Mouse (Mus musculus) gastrocnemius, adult 18-20 months (tissue): ENCODE measurements around the gene Tbc1d17. TPM values are rescaled to one million over a fixed set of nuclear protein-coding genes. Genes with fewer than 3 reads are reported as not detected.

Experiments
- DNase-seq: peaks from one replicate; pipeline ENCODE4 v3.0.0; 2021; ENCODE audit warnings: low spot score
- total RNA-seq, 2 experiments: library from RNA; stranded (reverse); gene quantifications; 2 replicates each; pipeline ENCODE4 v1.2.3; 2021

Tbc1d17 gene
- total RNA-seq, 2 experiments from 2014 or later, result 46.8 to 61.0 TPM

- DNase-seq, result peak; percentile 93
Measured at GRCm38 (mm10) chr7:44869697-44870528, 21.0 kb upstream of the Tbc1d17 start, which contains the start of gene Ptov1. Ptov1 (minus strand) TSS chr7:44869788.

DNA sequence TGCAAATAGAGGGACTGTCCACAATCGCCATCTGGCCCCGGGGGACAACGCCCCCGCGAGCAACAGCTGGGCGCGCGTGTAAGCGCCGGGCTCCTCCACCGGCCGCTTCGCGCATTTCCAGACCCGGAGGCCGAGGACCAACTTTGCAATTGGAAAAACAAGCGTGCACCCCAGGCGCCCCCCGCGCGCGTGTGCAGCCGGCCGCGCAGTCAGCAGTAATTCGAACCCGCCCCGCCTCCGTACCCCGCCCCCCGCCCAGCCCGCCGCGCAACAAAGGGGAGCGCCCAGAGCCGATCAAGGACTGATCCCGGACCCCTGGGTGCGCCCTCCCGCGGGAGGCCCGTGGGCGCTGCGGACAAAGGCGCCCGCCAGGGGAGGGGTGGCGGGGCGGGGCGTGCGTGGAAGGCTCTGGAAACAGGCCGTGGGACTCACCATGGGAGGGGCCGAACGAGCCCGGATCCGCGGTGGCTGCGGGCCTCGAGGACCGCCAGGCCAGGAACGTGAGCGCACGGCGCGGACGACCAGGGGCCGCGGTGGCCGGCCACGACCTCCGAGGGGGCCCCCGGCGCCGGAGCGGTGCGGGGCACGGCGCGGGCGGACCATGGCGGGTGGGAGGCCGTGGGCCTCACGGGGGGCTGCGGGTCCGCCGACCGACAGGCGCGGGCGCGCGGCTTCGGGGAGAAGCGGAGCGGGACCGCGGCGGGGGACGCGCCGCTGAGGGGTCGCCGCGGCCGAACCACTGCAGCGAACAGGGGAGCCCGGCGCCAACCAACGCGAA lies 20.2 kb upstream of the Tbc1d17 start:
- DNase-seq, result peak; percentile 71

GRCm38 (mm10) chr7:44868465-44868864 lies 19.6 kb upstream of the Tbc1d17 start:
- no peak for DNase-seq

DNA sequence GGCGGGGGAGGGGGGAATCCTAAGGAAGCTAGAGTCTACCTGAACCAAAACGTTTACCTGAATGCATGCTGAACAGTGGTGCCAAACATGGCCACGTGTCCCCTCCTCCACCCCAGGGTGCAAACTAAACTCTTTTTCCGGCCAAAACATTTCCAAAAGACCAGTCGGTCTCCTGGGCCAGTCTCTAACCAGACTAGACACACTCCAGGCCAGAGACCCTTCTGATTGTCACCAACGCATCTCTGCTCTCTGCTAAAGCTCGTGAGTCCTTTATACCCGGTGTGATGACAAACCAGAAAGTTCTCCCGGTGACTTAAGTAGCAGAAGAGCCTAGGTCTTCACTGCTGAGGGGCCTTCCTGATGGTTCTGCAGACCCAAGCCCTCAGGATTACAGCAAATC lies 18.9 kb upstream of the Tbc1d17 start:
- DNase-seq, result no peak

DNA sequence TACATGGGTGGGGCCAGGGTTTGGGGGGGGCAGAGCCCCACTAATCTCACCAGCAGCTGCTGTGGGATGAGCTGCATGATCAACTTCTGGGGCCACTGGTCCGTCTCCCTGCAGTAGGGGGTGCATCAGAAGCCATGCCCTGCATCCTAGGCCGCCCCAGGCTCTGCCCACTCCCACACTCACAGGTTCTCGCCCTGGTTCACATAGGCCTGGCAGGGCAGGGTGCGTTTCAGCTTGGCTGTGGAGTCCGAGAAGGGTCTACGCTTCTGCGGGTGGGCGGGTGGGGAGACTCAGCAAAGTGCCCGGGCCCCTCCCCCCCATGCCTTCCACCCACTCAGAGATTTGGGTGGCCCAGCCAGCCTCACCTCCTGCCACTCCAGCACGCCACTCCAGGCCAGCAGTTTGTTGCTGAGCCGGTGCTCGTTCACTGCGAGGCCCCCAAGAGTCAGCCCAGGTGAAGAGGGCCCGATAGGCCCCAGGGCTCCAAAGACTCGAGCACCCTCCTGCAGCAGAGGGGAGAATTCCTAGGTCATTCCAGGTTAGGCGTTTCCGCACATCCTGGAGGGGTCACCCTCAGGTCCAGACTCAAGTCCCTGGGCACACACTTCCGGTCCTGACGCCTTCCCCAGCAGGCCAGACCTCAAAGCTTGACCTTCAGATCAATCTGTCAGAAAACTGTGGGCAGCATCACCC lies 18.3 kb upstream of the Tbc1d17 start:
- no peak for DNase-seq

- peak; percentile 76 for DNase-seq
Measured at GRCm38 (mm10) chr7:44866276-44867009, 17.6 kb upstream of the Tbc1d17 start.

GRCm38 (mm10) chr7:44864595-44865542 lies 16.0 kb upstream of the Tbc1d17 start:
- DNase-seq, result no peak

GRCm38 (mm10) chr7:44863982-44864494 lies 15.2 kb upstream of the Tbc1d17 start:
- DNase-seq, result no peak

GRCm38 (mm10) chr7:44863210-44863609 lies 14.3 kb upstream of the Tbc1d17 start:
- DNase-seq, result no peak

GRCm38 (mm10) chr7:44862434-44862833 lies 13.6 kb upstream of the Tbc1d17 start:
- no peak for DNase-seq

DNA sequence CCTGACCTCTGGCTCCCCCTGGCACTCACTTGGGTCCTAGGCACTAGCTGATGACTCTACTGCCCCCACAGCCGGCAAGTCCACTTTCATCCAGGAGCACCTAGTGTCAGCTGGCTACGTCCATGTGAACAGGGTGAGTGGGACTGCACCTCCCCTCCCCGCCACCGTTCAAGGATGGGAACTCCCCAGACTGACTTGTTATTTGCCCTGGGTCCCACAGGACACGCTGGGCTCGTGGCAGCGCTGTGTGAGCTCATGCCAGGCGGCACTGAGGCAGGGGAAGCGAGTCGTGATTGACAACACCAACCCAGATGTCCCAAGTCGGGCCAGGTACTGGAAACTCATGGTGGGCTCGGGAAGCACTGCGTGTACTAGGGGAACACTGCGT lies 12.5 kb upstream of the Tbc1d17 start:
- DNase-seq, result no peak

DNA sequence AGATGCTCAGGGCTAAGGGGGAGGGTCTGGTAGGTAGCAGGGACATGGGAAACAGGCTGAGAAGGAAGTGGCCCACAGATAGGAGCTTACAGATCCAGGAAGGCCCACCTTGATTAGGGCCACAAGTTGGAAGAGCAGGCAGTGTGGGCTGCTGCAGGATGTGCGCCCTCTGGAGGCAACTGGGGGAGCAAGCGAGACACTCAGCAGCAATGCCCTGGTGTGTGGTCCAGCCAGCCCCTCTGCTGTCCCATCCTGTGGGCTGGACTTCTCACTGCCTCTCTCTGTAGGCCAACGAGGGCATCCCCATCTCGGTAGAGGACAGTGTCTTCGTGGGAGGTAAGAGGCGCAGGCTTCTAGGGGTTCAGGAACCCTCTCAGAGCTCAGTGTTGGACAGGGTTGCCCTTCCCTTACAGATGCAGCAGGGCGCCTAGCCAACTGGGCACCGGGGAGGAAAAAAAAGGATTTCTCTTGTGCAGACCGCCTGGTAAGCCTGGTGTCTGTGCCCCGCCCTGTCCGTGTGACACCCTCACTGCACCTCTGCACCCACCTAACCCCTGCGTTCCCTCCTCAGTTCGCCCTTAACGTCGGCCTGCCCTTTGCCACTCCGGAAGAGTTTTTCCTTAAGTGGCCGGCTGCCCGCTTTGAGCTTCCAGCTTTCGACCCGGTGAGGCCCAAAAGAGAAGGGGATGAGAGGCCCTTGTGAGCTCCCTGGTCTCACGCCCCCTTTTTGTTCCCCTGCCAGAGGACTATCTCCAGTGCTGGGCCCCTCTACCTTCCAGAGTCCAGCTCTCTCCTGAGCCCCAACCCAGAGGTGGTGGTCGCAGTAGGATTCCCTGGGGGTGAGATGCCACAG lies 11.9 kb upstream of the Tbc1d17 start:
- peak; percentile 68 for DNase-seq

GRCm38 (mm10) chr7:44859896-44860295 lies 11.0 kb upstream of the Tbc1d17 start:
- DNase-seq, result no peak

- DNase-seq, result no peak
Measured at GRCm38 (mm10) chr7:44857905-44858304, 9.0 kb upstream of the Tbc1d17 start.

- DNase-seq, result peak; percentile 86
Measured at GRCm38 (mm10) chr7:44857042-44857552, 8.2 kb upstream of the Tbc1d17 start, which contains the start of gene Pnkp. Pnkp (plus strand) TSS chr7:44857139.

DNA sequence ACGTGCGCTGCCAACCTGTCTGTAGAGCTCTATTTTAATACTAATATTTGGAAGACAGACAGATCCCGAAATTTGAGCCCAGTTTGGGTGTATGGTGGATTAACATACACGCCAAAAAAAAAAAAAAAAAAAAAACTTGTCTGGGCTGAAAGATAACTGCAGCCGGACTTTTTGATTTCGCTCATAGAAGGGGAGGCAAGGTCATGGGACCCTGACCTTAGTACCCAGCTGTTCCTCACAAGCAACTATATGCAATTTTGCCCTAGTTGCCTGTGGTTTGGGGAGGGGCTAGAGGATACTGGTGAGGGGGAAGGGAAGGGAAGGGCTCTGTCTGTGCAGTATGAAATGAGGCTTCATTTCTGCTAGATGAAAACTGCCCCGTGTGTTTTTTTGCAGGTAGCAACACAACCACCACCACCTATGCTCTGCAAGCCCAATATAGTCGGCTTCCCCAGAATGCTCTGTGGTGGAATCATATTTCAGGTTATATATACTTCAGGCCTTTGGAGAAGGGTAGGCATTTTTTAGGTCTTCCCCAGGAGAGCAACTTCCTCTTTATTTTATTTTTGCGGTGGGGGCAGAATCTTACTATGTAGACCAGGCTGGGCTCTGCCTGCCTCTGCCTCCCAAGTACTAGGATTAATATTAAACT lies 7.5 kb upstream of the Tbc1d17 start:
- no peak for DNase-seq

GRCm38 (mm10) chr7:44855036-44855435 lies 6.2 kb upstream of the Tbc1d17 start:
- DNase-seq, result no peak
